Mouse (Mus musculus) spleen, adult 2 months (tissue): Measurements from ENCODE around the gene Cabp7.

ENCODE experiments used
- CTCF ChIP-seq: fragments of 200-500 bp; IDR thresholded peaks from 2 replicates; pipeline ENCODE4 v1.5.1; 2011; ENCODE audit warnings: mild to moderate bottlenecking, inconsistent platforms; ENCODE audit not compliant: insufficient read depth, insufficient read length, insufficient replicate concordance; ENCODE audit errors: extremely low read depth
- POLR2A ChIP-seq: fragments of 200-500 bp; IDR thresholded peaks from 2 replicates; pipeline ENCODE4 v1.6.1; 2011; ENCODE audit warnings: low read depth, low read length, inconsistent platforms

DNA sequence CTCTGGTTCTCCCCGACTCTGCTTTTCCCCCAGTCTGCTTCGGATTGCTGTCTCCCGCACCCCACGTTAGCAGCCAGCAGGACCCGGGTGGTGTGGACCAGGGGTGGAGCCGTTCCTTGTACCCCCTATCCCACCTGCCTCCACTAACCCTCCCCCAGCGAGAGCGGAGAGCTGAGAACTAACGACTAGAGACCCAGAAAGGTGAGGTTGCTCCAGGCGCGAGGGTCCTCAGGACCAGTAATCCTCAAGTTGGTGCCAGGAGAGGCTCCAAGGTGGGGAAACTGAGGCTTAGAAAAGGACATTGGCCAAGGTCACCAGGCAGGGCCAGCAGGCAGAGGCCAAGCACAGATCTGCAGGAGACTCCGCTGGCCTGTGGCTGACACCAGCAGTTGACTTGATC, 707 bp upstream of the Cabp7 start:
- TF ChIP-seq CTCF, result no peak
- no peak for TF ChIP-seq POLR2A
